Mouse (Mus musculus) ovary, postnatal 10 days (tissue): Measurements from ENCODE around the gene Hspb8.
"Not testable (repeated sequence)": the region's sequence is repeated elsewhere in the genome, so short reads cannot be mapped to it uniquely, and the experiment has no call there.

ENCODE experiments used
- DNase-seq: peaks from one replicate; pipeline ENCODE4 v3.0.0; 2022; ENCODE audit warnings: low spot score

The Hspb8 gene

GRCm38 (mm10) chr5:116432871-116433270, 10.2 kb upstream of the Hspb8 start:
- DNase-seq, result no peak

DNA sequence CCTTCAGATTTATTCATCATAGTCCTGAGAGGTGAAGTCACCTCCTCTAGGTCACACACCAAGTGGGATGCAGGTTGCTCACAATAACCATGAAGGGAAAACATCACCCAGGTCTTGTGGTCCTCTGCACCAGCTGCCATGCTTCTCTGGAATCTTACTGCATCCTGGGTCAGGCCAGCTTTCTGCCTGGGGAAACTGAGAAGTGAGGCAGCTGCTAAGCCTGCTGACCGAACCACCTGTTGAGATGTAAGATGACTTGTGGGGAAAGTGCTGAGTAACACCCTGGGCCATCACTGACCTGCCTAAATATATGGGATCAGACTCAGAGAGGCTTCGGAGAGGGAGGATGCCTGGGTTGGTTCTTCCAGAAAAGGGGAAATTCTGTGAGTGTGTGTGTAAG, 4.0 kb upstream of the Hspb8 start:
- no peak for DNase-seq

DNA sequence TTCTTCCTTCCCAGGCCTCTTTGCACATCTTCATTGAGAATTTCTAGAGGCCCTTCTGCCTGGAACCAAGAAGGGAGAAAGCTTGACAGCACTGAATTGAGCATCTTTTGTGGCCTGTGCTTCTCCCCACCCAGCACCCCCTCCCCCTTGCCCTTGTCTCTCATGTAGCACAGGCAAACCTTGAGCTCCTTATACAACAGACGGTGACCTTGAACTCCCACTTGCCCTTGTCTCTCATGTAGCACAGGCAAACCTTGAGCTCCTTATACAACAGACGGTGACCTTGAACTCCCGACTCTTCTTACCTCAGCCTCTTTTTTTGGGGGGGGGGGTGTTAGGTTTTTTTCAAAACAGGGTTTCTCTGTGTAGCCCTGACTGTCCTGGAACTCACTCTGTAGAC, 3.0 kb upstream of the Hspb8 start:
- not testable (repeated sequence) for DNase-seq

- DNase-seq, result no peak
Observed at GRCm38 (mm10) chr5:116425273-116425672, 2.6 kb upstream of the Hspb8 start.

DNA sequence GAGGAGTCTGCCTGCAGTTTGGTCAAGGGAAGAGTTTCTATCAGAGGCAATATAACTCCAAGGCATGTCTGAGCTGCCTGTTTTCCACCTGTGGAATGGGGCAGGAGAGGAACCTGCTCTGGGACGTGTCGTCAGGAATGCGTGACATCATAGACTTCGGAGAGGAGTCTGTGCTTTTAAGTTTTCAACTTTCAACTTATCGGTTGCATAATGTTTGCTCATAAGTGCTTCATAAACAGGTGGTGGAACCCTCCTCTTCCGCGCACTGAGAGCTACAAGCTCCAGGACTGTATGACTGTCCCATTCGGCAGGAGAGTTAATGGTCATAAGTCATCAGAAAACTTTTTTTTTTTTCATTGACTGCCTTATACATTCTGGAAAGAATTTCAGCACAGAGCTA, 1.1 kb upstream of the Hspb8 start:
- DNase-seq, result no peak

- DNase-seq, result no peak
Observed at GRCm38 (mm10) chr5:116421791-116422481, 728 bp downstream of the Hspb8 start.

- DNase-seq, result no peak
Observed at GRCm38 (mm10) chr5:116420759-116421225, 1.9 kb downstream of the Hspb8 start.

GRCm38 (mm10) chr5:116420213-116420612, 2.5 kb downstream of the Hspb8 start:
- DNase-seq, result no peak

GRCm38 (mm10) chr5:116419322-116420045, 3.2 kb downstream of the Hspb8 start:
- no peak for DNase-seq

- DNase-seq, result no peak
Observed at GRCm38 (mm10) chr5:116416208-116416607, 6.5 kb downstream of the Hspb8 start.

DNA sequence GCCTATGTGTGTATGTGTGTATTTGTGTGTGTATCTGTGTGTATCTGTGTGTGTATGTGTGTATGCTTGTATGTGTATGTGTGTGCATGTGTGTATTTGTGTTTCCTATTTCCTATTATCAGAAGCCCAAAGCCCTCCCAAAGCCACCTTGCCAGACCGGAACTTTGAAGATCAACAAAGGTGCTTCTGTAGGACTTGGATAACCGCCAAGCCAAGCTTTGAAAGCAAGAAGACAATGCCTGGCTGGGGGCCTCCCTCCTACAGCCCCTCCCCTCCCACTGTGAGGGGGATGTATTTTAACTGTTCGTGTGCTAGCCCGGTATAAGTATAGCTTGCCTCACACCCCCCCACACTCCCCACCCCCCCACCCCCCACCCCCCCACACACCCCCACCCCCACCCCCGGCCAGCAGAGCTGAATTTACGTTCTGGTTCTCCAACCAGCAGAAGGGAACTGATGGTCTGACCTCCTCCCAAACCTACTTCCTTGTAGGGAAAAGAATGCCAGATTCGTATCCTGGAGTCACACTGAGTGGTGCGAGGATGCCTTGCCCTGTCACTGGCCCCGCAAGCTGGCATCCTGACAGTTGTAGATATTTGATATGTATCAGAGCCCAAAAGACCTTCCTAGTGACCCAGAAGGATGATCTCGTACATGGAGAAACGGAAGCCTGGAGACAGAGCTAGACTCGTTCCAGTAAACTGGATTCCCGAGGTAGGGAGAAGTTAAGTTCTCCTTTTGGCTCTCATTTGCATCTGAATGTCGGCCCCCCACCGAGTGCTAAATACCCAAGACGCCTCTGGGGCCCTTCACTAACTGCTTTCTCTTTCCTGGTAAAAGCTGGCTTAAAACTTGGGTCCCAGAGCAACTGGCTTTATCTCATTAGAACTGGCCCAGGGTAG, 12.7 kb downstream of the Hspb8 start:
- DNase-seq, result no peak

DNA sequence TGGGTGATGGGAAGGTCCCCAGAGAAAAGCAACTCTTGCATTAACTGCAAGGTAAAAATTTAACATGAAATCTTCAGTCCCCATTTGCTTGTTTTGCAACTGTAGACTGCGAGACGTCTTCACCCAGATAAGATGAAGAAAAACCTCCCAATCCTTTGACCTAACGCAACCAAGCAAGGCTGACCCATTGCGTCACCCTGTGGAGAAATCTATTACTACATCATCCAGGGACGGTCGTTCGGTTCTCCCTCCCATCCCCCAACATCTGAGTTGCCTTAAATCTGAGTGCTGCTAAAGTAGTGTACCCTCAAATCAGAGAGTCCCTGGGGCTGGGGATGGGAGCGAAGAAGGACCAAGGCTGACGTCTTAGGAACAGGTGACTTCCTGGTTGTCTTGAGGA, 13.7 kb downstream of the Hspb8 start:
- no peak for DNase-seq

DNA sequence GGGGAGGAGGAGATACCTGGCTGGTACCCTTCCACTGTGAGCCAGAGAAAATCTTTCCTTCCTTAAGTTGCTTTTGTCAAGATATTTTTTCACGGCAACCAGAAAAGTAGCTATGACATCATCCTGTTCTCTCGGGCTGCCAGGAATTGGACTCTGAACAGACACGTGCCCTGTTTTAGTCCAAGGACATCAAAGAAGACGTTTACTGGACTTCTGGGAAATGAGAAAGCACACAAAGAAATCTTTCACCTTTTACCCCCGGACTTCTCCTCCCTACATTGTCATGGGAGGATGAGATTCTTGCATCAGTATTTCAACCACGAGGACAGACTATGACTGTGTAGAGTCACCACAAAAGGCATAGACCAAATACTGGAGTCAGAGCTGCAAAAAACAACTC, 14.7 kb downstream of the Hspb8 start:
- DNase-seq, result no peak

DNA sequence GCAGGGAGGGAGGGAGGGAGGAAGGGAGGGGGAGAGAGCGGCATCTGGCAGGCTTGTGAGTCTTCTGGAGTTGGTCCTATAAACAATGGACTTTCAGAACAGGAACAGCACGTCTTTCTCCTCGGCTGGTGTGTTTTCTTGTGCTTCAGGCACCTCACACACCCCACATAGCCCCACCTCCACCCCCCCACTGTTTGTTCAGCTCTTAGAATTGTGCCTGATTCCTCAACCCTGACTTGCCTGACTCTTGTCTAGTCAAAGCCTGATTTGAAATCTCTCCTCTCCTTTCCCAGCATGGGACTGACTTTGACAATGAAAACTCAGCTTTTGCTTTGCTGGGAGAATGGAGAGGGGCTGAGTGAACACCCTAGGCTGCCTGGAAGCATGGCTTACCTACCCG, 15.3 kb downstream of the Hspb8 start:
- DNase-seq, result no peak

GRCm38 (mm10) chr5:116406507-116406906, 16.2 kb downstream of the Hspb8 start:
- no peak for DNase-seq

- no peak for DNase-seq
Observed at GRCm38 (mm10) chr5:116405934-116406333, 16.7 kb downstream of the Hspb8 start.

DNA sequence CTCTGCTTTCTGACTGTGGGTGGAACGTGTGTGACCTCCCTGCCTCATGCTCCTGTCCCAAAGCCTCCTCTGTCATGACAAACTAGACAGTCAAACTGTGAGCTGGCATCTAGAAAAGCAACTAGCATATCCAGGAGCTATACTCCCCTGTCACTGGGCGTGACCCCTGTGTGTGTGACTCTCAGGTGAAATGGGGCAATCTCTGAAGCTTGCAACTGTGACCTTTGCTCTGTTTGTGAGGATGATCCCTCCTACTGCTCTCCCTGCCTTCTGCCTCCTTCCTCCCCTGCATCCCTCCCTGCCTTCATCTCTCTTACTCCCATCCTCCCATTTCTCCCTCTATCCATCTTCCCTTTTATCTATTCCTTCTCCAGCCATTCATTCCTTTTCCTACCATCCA, 18.6 kb downstream of the Hspb8 start:
- no peak for DNase-seq

GRCm38 (mm10) chr5:116400801-116401200, 21.9 kb downstream of the Hspb8 start:
- no peak for DNase-seq

DNA sequence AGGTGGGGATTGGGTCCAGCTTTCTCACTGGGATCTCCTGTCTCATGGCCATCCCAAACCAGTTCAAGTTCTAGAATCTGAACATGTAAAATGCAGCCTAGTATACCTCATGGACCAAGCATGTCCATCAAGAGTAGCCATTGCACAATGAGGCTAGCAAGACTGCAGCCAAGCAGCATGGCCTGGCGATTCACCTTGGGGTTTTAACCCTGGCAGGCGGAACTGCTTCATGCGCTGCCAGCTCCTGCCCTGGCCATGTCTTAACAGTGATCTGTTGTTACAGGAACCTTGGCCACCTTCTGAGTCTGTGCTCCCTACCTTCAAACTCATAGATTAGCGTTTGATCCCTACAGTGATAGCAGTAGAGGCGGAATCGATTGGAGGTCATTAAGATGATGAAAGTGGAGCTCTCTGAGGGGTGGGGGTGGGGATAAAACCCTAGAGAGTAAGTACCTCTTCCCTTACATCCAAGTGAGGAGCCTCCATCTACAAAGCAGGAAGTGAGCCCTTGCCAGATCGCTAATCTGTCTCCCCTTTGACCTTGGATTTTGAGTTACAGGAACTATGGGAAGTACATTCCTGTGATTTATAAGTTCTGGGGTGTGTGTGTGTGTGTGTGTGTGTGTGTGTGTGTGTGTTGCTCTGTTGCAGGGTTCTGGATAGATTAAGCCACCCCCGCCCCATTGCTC, 22.5 kb downstream of the Hspb8 start:
- no peak for DNase-seq

- no peak for DNase-seq
Observed at GRCm38 (mm10) chr5:116396104-116396503, 26.6 kb downstream of the Hspb8 start.

- DNase-seq, result no peak
Observed at GRCm38 (mm10) chr5:116392603-116393002, 30.1 kb downstream of the Hspb8 start.
